Mouse (Mus musculus) liver, adult 2 months (tissue): ENCODE measurements around the gene Gm21972.

Source experiments
- CTCF ChIP-seq: fragments of 200-500 bp; IDR thresholded peaks from 2 replicates; pipeline ENCODE4 v1.5.1; 2011; ENCODE audit warnings: low read depth, low read length, control low read depth
- POLR2A ChIP-seq: fragments of 200-500 bp; IDR thresholded peaks from 2 replicates; pipeline ENCODE4 v1.6.1; 2011; ENCODE audit warnings: low read length, control low read depth; ENCODE audit not compliant: insufficient read depth; ENCODE audit errors: extremely low read depth

- TF ChIP-seq CTCF (no peak), POLR2A (no peak)
Observed at GRCm38 (mm10) chr1:86135315-86135714, 1.9 kb downstream of the Gm21972 start.
